Mouse (Mus musculus) forebrain, embryonic 11.5 days (tissue): ENCODE results near the gene Lias. TPM values are rescaled to one million over a fixed set of nuclear protein-coding genes. Genes with fewer than 3 reads are reported as not detected.
A peak's percentile ranks its signal among the peaks of the same experiment; 100 is the strongest.

ENCODE experiments used
- ATAC-seq: fragments of 200-750 bp; cut with Nextera tagmentation; replicated peaks from 2 replicates; pipeline ENCODE4 v1.8.0; 2017; ENCODE audit warnings: moderate TSS enrichment; ENCODE audit not compliant: low FRiP score
- DNase-seq: peaks from one replicate; pipeline ENCODE4 v3.0.0-alpha.2; 2017; ENCODE audit warnings: low spot score
- H3K27ac ChIP-seq: fragments of 300-500 bp; sonication (generic); 2 replicates; pipeline ENCODE4 v1.5.1; 2014; ENCODE audit warnings: low read depth, low read length
- H3K27me3 ChIP-seq: fragments of 300-500 bp; sonication (generic); 2 replicates; pipeline ENCODE4 v1.6.1; 2014; ENCODE audit warnings: mild to moderate bottlenecking, low read length, mixed read lengths; ENCODE audit not compliant: control insufficient read depth, insufficient read depth
- H3K36me3 ChIP-seq: fragments of 300-500 bp; sonication (generic); 2 replicates; pipeline ENCODE4 v1.6.1; 2014; ENCODE audit warnings: mild to moderate bottlenecking, low read length, moderate library complexity, mixed read lengths; ENCODE audit not compliant: control insufficient read depth, insufficient read depth
- H3K4me1 ChIP-seq: fragments of 300-500 bp; sonication (generic); replicated peaks from 2 replicates; pipeline ENCODE4 v1.6.1; 2014; ENCODE audit warnings: low read length, mixed read lengths; ENCODE audit not compliant: control insufficient read depth, insufficient read depth
- H3K4me2 ChIP-seq: fragments of 300-500 bp; sonication (generic); 2 replicates; pipeline ENCODE4 v1.6.1; 2014; ENCODE audit warnings: low read depth, mild to moderate bottlenecking, low read length, moderate library complexity, mixed read lengths; ENCODE audit not compliant: severe bottlenecking
- H3K4me3 ChIP-seq: fragments of 300-500 bp; sonication (generic); 2 replicates; pipeline ENCODE4 v1.5.1; 2014; ENCODE audit warnings: low read depth, low read length
- H3K9ac ChIP-seq: fragments of 300-500 bp; sonication (generic); 2 replicates; pipeline ENCODE4 v1.6.1; 2014; ENCODE audit warnings: low read length
- H3K9me3 ChIP-seq: fragments of 300-500 bp; sonication (generic); 2 replicates; pipeline ENCODE4 v1.6.1; 2016; ENCODE audit warnings: low read length, mixed read lengths; ENCODE audit not compliant: control insufficient read depth
- WGBS: fragments of 180-500 bp; shearing (Covaris S2); extraction: QIAGEN DNeasy Blood & Tissue Kit; methylation state at CpG from one replicate; pipeline ENCODE4 v1.1.7; 2014; 5-methylcytosine and 5-hydroxymethylcytosine counted together
- polyA plus RNA-seq: library from polyadenylated mRNA; unstranded; fragments of >200 nt; fragmentation: Nextera tagmentation; extraction: Ambion mirVana; gene quantifications from 2 replicates; pipeline ENCODE4 v1.2.1, GENCODE M21; 2014

Gene Lias
- polyA plus RNA-seq, 1 experiment from 2014 or later = 67.5 TPM

DNA sequence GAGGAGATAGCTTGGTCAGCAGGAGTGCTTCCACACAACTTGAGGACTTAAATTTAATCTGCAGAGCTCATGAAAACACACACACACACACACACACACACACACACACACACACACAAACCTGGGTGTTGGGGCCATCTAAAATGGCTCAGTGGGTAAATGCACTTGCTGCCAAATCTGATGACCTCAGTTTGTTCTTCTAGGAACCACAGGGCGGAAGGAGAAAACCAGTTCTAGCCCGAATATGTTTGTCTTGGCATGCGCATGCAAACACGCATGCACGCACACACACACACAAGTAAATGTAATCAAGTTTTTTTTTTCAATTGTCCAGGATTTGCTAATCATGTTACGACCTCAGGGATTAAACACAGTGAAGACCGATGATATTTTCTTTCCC is 19.7 kb upstream of the Lias start:
- no peak overlapping the region for H3K27ac ChIP-seq
- no peak overlapping the region for H3K4me2 ChIP-seq
- WGBS = 95% methylated on average over 7 of the region's 7 CpGs

DNA sequence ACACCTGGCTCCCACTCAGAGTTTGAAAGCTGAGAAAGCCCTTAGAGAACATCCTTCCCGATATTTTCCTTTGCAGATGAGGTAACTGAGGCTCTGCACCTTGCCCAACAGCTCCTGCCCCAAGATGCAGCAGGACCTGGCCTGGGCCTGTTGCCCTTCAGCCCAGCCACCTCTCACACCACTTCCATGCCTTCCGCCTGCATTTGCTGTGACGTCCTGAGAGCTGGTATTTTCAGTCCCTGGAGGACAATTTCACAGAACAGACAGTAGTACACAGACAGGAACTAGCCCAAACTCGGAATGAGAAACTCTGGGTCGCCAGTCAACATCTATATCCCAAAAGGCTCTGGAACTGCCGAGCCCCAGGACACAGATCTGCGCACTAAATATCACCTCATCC is 16.6 kb upstream of the Lias start:
- no peaks in the 10 kb centered on the region for H3K4me1 ChIP-seq
- no peak overlapping the region for H3K9ac ChIP-seq
- no peak overlapping the region for H3K4me3 ChIP-seq
- H3K27ac ChIP-seq = no peak overlapping the region
- no peak overlapping the region for H3K4me2 ChIP-seq
- no peaks in the 10 kb centered on the region for H3K27me3 ChIP-seq
- WGBS = 88% methylated on average over 7 of the region's 7 CpGs
- ATAC-seq (no peak), DNase-seq (no peak)
- no peaks in the 10 kb centered on the region for H3K36me3 ChIP-seq
- no peaks in the 10 kb centered on the region for H3K9me3 ChIP-seq

More for the DNA sequence above, 19.7 kb upstream of the Lias start:
- Histone ChIP-seq H3K9me3 (no peaks in the 10 kb centered on the region), H3K4me1 (no peaks in the 10 kb centered on the region), H3K36me3 (no peaks in the 10 kb centered on the region), H3K4me3 (no peak overlapping the region), H3K9ac (no peak overlapping the region), H3K27me3 (no peaks in the 10 kb centered on the region)
- ATAC-seq (no peak), DNase-seq (no peak)

DNA sequence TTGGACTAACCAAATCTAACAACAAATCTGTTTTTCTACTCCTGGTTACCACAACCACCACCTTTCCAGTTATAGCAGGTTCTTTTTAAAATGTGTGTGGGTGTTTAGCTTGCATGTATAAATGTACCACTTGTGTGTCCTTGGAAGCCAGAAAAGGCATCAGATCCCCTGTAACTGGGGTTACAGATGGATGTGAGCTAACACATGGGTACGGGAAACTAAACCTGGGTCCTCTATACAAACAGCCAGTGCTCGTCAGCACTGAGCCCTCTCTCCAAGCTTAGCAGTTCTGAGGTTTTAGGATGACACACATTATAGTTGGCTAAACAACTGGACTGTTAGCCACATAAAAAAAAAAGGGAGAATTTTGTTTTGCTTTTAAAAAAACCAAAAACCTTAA is 5.6 kb upstream of the Lias start:
- no peak for DNase-seq
- Histone ChIP-seq H3K4me1 (peaks cover 7% of the 10 kb centered on the region), H3K9ac (no peak overlapping the region), H3K4me3 (no peak overlapping the region), H3K9me3 (no peaks in the 10 kb centered on the region), H3K36me3 (peaks cover 13% of the 10 kb centered on the region; the same call in 1 of the 2 replicates), H3K27me3 (no peaks in the 10 kb centered on the region), H3K27ac (no peak overlapping the region), H3K4me2 (no peak overlapping the region)
- no peak for ATAC-seq
- WGBS = 78% methylated on average over 2 of the region's 2 CpGs

DNA sequence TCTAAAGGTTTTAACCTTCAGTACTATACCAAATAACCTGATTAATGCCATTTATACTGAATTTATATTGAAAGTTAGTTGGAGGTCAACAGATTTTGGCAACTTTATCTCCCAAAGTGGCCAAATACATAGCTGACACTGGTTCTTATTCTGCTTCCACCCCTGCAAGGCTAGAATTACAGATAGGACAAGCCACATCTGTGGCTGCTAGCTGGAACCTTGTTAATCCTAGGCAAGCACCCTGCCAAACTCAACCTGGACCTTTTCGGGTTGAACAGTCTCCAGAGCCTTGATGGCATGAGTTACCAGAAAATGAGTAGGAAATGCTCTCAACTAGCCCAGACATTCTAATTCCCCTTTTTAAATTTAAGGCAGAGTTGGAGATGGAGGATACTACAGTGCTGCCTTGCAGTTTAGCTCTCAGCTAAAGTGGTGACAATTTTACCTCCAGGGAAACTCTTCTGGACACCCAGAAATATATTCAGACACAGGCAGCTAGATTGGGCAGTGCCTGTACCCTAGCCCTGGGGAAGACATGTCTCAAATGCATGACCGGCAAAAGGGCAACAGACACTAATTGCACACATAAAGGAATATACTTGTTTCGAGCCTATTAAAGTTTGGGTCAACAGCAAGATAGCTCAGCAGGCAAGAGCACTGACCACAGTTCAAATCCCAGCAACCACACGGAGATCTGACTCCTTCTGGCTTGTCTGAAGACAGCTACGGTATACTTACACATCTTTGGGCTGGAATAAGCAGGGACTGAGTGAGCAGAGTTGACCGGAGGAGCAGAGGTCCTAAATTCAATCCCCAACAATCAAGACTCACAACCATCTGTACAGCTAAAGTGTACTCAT is 4.1 kb upstream of the Lias start:
- Histone ChIP-seq H3K4me3 (no peak overlapping the region), H3K4me2 (no peak overlapping the region), H3K4me1 (peaks cover 7% of the 10 kb centered on the region), H3K27ac (no peak overlapping the region), H3K36me3 (peaks cover 13% of the 10 kb centered on the region; the same call in 1 of the 2 replicates), H3K9me3 (no peaks in the 10 kb centered on the region), H3K9ac (no peak overlapping the region), H3K27me3 (no peaks in the 10 kb centered on the region)
- DNase-seq (no peak), ATAC-seq (no peak)
- WGBS = 83% methylated on average over 6 of the region's 6 CpGs

DNA sequence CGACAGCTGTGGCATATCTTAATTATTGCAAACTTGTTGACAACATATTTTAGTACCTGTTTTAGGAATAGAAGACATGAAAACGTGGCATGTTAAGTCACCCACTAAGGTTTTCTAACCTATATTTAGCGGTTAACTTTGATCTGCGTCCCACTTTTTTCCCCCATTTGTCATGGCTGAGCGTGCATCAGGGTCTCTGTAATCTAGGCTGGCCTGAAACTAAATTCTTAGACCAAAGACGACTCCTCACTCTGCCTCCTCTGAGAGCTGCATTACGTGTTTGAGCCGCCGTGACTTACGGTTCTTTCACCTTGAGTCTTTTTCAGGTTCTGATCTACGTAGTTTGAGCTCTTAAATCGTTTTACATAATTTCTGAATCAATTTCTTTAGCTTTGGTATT is 456 bp downstream of the Lias start:
- peak; percentile 28 for ATAC-seq
- no peak overlapping the region for H3K27ac ChIP-seq

DNA sequence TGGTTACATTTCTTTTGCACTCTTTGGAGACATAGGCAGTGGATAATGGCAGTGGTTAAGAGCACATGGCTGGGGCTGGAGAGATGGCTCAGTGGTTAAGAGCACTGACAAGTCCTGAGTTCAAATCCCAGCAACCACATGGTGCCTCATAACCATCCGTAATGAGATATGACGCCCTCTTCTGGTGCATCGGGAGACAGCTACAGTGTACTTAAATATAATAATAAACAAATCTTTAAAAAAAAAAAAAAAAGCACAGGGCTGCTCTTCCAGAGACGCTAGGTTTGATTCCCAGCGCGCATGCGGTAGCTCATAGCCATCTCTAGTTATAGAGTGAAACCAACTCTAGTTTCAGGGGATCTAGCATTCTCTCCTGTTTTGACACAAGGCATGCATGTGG is 3.1 kb downstream of the Lias start:
- no peak overlapping the region for H3K4me2 ChIP-seq
- no peak overlapping the region for H3K27ac ChIP-seq
- no peaks in the 10 kb centered on the region for H3K27me3 ChIP-seq
- DNase-seq (no peak), ATAC-seq (no peak)
- no peak overlapping the region for H3K4me3 ChIP-seq
- no peaks in the 10 kb centered on the region for H3K9me3 ChIP-seq
- no peak overlapping the region for H3K9ac ChIP-seq
- peaks cover 7% of the 10 kb centered on the region; the same call in 1 of the 2 replicates for H3K36me3 ChIP-seq
- H3K4me1 ChIP-seq = peaks cover 5% of the 10 kb centered on the region
- 94% methylated on average over 7 of the region's 7 CpGs for WGBS

More for the DNA sequence above, 456 bp downstream of the Lias start:
- Histone ChIP-seq H3K4me1 (peaks cover 7% of the 10 kb centered on the region), H3K9me3 (no peaks in the 10 kb centered on the region), H3K4me3 (peak overlapping the region; percentile 97), H3K36me3 (peaks cover 15% of the 10 kb centered on the region; the same call in 1 of the 2 replicates), H3K27me3 (no peaks in the 10 kb centered on the region), H3K4me2 (peak overlapping the region; percentile 65), H3K9ac (peak overlapping the region; percentile 69)
- WGBS = 3% methylated on average over 12 of the region's 12 CpGs
- DNase-seq = no peak

DNA sequence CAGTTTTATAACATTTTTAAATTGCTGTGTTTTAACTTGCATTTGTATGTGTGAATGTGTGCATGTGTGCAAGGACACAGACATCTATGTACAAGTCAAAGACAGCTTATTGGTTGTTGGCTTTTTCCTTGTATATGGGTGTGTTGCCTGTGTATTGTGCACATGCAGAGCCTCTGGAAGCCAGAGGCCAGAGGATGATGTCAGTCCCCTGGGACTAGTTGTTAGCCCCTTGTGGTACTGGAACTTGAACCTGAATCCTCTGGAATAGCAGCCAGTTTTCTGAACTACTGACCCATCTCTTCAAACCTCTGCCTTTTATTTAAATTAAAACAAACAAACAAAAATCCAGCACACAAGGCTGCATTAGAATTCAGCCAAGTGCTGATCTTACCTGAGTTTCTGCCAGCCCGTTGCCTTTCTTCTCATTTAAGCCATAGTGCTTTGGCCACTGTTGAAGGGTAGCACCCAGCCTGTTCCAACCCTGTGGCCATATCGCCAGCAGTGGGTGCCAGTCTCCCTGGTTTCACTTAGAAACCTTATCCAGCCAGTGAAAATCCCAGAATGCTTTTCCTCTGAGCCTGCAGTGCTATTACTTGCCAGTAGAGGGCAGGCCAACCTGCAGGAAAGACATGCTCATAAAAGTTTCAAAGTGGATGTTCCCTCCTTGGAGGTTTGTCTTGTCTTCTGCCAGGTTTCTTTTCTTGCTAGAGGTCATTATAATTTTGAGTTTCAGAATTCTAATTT is 10.1 kb downstream of the Lias start:
- no peak overlapping the region for H3K9ac ChIP-seq
- no peak overlapping the region for H3K27ac ChIP-seq
- no peak overlapping the region for H3K4me2 ChIP-seq
- no peak for ATAC-seq
- DNase-seq = peak; percentile 79
- no peaks in the 10 kb centered on the region for H3K9me3 ChIP-seq
- no peaks in the 10 kb centered on the region for H3K27me3 ChIP-seq
- H3K4me1 ChIP-seq = no peaks in the 10 kb centered on the region
- WGBS = 31% methylated on average over 2 of the region's 2 CpGs
- no peaks in the 10 kb centered on the region; the same call in none of the 2 replicates for H3K36me3 ChIP-seq
- no peak overlapping the region for H3K4me3 ChIP-seq

DNA sequence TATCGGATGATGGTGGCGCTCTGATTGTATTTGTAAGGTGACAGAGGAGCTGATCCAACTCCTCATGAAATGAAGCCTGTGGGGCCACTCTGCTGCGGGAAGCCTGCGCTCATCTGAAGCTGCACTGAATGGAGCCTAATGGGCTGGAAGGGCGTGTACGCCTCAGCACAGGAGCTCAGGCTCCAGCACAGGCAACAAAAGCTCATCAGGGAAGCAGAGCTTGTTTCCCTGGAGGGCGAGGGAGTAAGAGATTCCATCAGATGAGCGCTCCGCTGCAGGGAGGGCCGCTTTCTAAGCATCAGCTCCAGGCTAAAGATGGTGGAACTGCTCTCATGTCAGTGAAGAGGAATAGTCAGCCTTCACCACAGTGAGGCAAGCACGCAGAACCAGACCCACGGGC is 16.7 kb downstream of the Lias start:
- Histone ChIP-seq H3K27ac (no peak overlapping the region), H3K9ac (no peak overlapping the region), H3K4me1 (peaks cover 4% of the 10 kb centered on the region; the same call in 1 of the 2 replicates), H3K4me2 (no peak overlapping the region), H3K4me3 (no peak overlapping the region), H3K9me3 (no peaks in the 10 kb centered on the region), H3K36me3 (no peaks in the 10 kb centered on the region; the same call in none of the 2 replicates), H3K27me3 (no peaks in the 10 kb centered on the region)
- 16% methylated on average over 12 of the region's 12 CpGs for WGBS
- DNase-seq (no peak), ATAC-seq (peak; percentile 63; the same call in 1 of the 2 replicates)
